Mouse (Mus musculus) liver, embryonic 13.5 days (tissue): Measurements from ENCODE around the gene Celsr1. TPM values are rescaled to one million over a fixed set of nuclear protein-coding genes. Genes with fewer than 3 reads are reported as not detected.

Source experiments
- ATAC-seq: fragments of 200-750 bp; cut with Nextera tagmentation; 2 replicates; pipeline ENCODE4 v1.8.0; 2017; ENCODE audit warnings: low read depth, mild to moderate bottlenecking, moderate number of reproducible peaks, moderate library complexity
- DNase-seq: peaks from one replicate; pipeline ENCODE4 v3.0.0; 2022
- H3K27ac ChIP-seq: fragments of 300-500 bp; sonication (generic); 2 replicates; pipeline ENCODE4 v1.5.1; 2015; ENCODE audit warnings: moderate library complexity, mild to moderate bottlenecking, inconsistent platforms
- H3K27me3 ChIP-seq: fragments of 300-500 bp; sonication (generic); 2 replicates; pipeline ENCODE4 v1.6.1; 2015; ENCODE audit warnings: mild to moderate bottlenecking, inconsistent platforms
- H3K36me3 ChIP-seq: fragments of 300-500 bp; sonication (generic); 2 replicates; pipeline ENCODE4 v1.6.1; 2015; ENCODE audit warnings: mild to moderate bottlenecking, inconsistent platforms
- H3K4me1 ChIP-seq: fragments of 300-500 bp; sonication (generic); replicated peaks from 2 replicates; pipeline ENCODE4 v1.6.1; 2015; ENCODE audit warnings: inconsistent platforms
- H3K4me2 ChIP-seq: fragments of 300-500 bp; sonication (generic); 2 replicates; pipeline ENCODE4 v1.6.1; 2015; ENCODE audit warnings: inconsistent platforms, mild to moderate bottlenecking, moderate library complexity
- H3K4me3 ChIP-seq: fragments of 300-500 bp; sonication (generic); replicated peaks from 2 replicates; pipeline ENCODE4 v1.5.1; 2015; ENCODE audit warnings: mild to moderate bottlenecking, inconsistent platforms
- H3K9ac ChIP-seq: fragments of 300-500 bp; sonication (generic); 2 replicates; pipeline ENCODE4 v1.6.1; 2015; ENCODE audit warnings: mild to moderate bottlenecking, inconsistent platforms
- H3K9me3 ChIP-seq: fragments of 300-500 bp; sonication (generic); replicated peaks from 2 replicates; pipeline ENCODE4 v1.6.1; 2016; ENCODE audit warnings: inconsistent platforms
- WGBS: fragments of 180-500 bp; shearing (Covaris S2); methylation state at CpG from one replicate; pipeline ENCODE4 v1.1.7; 2015; ENCODE audit not compliant: insufficient replicate concordance; 5-methylcytosine and 5-hydroxymethylcytosine counted together
- polyA plus RNA-seq: library from polyadenylated mRNA; unstranded; fragments of >200 nt; fragmentation: Nextera tagmentation; extraction: Ambion mirVana; gene quantifications from 2 replicates; pipeline ENCODE4 v1.2.1, GENCODE M21; 2015

Gene Celsr1
- polyA plus RNA-seq, 1 experiment from 2014 or later: 0.20 TPM

DNA sequence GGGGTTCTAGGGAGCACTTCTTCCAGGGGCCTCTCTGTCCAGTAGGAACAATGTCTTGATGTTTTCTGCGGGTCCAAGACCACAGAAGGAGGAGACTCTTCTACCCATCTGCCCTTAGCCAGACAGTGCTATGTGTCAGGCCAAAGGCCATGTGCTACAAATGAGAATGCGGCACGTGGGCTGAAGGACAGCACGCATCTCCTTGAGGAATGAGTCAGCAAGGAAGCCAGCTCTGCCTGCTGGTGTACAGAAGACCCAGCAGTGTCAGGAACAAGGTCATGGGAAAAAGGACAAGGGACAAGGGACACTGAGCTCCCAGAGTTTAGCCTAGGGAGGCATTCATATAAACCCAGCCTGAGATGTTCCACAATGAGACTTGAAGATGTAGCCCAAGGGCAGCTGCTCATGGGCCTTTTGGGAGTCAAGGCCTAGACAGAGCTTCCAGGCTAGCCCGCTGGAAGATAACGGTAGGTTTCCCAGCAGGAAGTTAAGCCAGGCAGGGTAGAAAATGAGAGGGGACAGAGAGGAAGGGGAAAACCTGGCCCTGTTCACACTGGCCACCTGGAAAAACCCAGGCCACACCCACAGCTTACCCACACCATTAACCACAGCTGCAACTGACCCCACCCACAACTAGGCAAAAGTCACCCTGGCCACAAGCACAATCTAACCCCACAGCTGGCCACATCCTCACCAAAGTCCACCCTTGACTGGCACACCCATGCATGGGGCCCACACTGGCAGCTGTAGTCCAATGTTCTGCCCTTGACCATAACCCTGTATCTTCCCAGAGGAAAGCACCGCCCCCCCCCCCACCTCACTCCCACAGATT is 124.7 kb downstream of the Celsr1 start:
- H3K4me1 ChIP-seq: peaks cover 3% of the 10 kb centered on the region; the same call in 1 of the 2 replicates
- ATAC-seq (no peak), DNase-seq (no peak)
- H3K9ac ChIP-seq: no peak overlapping the region
- no peaks in the 10 kb centered on the region for H3K36me3 ChIP-seq
- no peak overlapping the region for H3K27ac ChIP-seq
- no peak overlapping the region for H3K4me2 ChIP-seq
- H3K9me3 ChIP-seq: no peaks in the 10 kb centered on the region
- 64% methylated on average over 7 of the region's 7 CpGs for WGBS
- no peak overlapping the region for H3K4me3 ChIP-seq
- H3K27me3 ChIP-seq: peaks cover 5% of the 10 kb centered on the region; the same call in 1 of the 2 replicates

DNA sequence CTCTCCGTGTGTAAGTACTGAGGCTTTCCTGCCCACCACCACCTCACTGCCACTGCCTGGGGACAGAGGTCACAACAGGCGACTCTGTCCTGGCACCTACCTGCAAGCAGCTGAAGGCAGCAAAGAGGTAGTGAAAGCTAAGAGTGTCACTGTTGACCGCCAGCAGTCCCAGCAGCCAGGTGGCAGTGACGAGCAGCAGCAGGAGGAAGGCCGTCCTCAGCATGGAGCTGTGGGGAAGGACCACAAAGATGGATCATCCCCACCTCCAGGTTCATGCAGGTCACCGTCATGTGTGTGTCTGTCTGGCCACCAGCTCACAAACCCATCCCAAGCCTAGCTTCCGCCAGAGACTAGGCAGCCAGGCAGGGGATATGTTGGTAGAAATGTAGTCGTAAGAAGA is 129.8 kb downstream of the Celsr1 start:
- no peaks in the 10 kb centered on the region for H3K36me3 ChIP-seq
- H3K4me1 ChIP-seq: no peaks in the 10 kb centered on the region
- H3K9ac ChIP-seq: no peak overlapping the region
- no peak overlapping the region for H3K4me3 ChIP-seq
- no peaks in the 10 kb centered on the region for H3K27me3 ChIP-seq
- H3K9me3 ChIP-seq: no peaks in the 10 kb centered on the region
- ATAC-seq: no peak
- no peak overlapping the region for H3K4me2 ChIP-seq
- no peak for DNase-seq
- 45% methylated on average over 8 of the region's 8 CpGs for WGBS
- no peak overlapping the region for H3K27ac ChIP-seq

DNA sequence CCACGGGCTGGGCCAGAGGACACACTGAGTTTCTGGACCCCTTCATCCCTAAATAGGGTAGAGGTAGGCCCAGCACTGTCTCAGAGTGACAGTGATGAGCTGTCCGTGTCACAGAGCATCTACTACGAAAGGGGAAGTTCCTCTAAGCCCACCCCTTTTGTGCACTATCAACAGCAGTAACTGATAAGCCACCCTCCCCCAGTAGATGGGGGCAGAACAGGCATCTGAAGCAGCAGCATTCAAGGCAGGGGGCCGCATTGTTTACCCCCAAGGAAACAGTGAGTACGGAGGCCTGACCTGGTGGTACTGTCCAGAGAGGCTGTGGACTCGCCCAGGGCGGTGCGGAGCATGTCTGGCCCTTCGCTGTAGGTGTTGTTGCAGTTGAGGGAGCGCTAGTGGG is 131.1 kb downstream of the Celsr1 start:
- ATAC-seq: no peak
- Histone ChIP-seq H3K9ac (no peak overlapping the region), H3K36me3 (peaks cover 12% of the 10 kb centered on the region), H3K27me3 (no peaks in the 10 kb centered on the region), H3K4me3 (no peak overlapping the region), H3K4me1 (no peaks in the 10 kb centered on the region), H3K4me2 (no peak overlapping the region), H3K9me3 (no peaks in the 10 kb centered on the region), H3K27ac (no peak overlapping the region)
- 41% methylated on average over 10 of the region's 10 CpGs for WGBS
- DNase-seq: no peak

DNA sequence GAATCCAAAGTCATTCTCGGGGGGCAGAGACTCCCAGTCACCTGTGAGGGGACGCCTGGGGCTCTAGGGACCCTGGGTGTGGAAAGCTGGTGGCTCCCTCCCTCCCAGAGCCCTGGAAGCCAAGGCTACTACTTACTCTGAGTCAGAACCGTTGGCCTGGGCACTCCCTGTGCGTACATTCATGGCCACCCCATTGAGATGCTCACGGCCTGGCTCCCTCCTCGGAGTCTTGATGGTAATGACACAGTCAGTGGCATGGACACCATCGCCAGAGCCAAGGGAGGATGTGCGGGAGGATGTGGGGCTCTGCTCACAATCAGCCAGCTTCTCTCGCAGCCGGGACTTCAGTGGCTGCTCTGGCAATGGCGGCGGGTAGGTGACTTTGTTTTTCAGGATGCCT is 132.8 kb downstream of the Celsr1 start:
- 68% methylated on average over 12 of the region's 12 CpGs for WGBS
- Histone ChIP-seq H3K9me3 (no peaks in the 10 kb centered on the region), H3K27ac (no peak overlapping the region), H3K4me1 (no peaks in the 10 kb centered on the region), H3K27me3 (no peaks in the 10 kb centered on the region), H3K9ac (no peak overlapping the region), H3K4me3 (no peak overlapping the region), H3K36me3 (peaks cover 27% of the 10 kb centered on the region), H3K4me2 (no peak overlapping the region)
- DNase-seq (no peak), ATAC-seq (no peak)

DNA sequence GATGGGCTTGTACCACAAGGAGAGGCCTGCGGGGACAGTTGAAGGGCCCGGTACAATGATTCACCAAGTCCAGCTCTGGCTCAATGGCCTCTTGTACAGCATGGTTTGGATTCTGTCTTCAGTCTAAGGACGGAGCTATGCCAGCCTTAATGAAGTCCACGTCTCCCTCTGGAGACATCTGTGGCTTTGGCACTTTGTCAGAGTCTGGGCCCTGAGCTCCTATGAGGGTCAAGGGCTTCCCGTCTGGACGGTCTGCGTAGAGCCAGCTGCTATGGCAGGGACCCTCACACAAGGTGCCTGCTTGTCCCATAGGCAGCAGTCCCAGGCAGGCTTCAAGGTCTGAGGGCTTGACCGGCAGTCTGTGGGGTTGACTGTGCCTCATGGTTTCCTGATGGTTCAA is 133.3 kb downstream of the Celsr1 start:
- H3K4me1 ChIP-seq: no peaks in the 10 kb centered on the region
- 83% methylated on average over 8 of the region's 8 CpGs for WGBS
- no peak overlapping the region for H3K27ac ChIP-seq
- no peaks in the 10 kb centered on the region for H3K9me3 ChIP-seq
- no peaks in the 10 kb centered on the region for H3K27me3 ChIP-seq
- H3K4me3 ChIP-seq: no peak overlapping the region
- no peak for ATAC-seq
- no peak overlapping the region for H3K4me2 ChIP-seq
- H3K9ac ChIP-seq: no peak overlapping the region
- peaks cover 32% of the 10 kb centered on the region for H3K36me3 ChIP-seq
- no peak for DNase-seq

DNA sequence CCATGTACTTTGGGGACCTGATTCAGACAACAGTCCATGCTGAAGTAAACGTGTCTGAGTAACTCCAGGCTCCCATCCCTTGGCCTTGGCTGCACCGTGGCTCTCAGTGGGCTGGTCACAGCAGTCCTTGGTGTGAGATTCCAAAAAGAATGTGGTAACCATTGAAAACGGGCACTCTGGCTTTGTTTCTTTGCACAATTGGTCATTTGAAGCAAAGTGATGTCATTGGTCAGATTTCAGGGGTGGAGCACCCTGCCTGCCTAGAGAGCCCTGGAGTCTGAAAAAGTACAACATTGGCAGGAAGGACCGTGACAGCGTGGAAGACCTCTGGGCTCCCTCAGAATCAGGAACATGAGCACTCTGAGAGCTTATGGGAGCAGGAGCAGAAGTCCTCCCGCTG is 134.2 kb downstream of the Celsr1 start:
- Histone ChIP-seq H3K9ac (no peak overlapping the region), H3K9me3 (no peaks in the 10 kb centered on the region), H3K4me1 (no peaks in the 10 kb centered on the region), H3K27me3 (no peaks in the 10 kb centered on the region), H3K4me2 (no peak overlapping the region), H3K4me3 (no peak overlapping the region), H3K27ac (no peak overlapping the region), H3K36me3 (peaks cover 41% of the 10 kb centered on the region)
- no peak for ATAC-seq
- no peak for DNase-seq
- 74% methylated on average over 6 of the region's 6 CpGs for WGBS

DNA sequence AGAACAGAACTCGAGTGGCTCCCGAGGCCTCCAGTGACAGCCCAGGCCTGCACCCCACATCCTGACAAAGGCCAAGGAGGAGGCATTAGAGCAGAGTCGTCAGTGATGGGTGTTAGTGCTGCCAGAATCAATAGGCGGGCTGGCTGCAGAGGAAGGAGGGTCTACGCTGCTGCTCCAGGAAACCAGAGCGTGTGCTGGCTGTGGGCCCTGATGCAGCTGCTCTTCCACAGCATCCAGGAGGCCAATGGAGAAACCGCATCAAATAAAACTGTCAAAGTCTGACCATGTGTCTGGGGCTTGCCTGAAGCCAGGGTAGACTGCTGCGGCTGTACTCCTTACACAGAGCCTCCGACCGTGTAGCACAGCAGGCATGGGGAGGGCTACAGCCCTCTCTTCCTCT is 136.5 kb downstream of the Celsr1 start:
- 80% methylated on average over 10 of the region's 10 CpGs for WGBS
- H3K27me3 ChIP-seq: no peaks in the 10 kb centered on the region
- H3K9me3 ChIP-seq: no peaks in the 10 kb centered on the region
- H3K4me3 ChIP-seq: no peak overlapping the region
- no peak overlapping the region for H3K4me2 ChIP-seq
- no peaks in the 10 kb centered on the region for H3K4me1 ChIP-seq
- ATAC-seq (no peak), DNase-seq (no peak)
- H3K9ac ChIP-seq: no peak overlapping the region
- H3K36me3 ChIP-seq: peaks cover 64% of the 10 kb centered on the region
- no peak overlapping the region for H3K27ac ChIP-seq

DNA sequence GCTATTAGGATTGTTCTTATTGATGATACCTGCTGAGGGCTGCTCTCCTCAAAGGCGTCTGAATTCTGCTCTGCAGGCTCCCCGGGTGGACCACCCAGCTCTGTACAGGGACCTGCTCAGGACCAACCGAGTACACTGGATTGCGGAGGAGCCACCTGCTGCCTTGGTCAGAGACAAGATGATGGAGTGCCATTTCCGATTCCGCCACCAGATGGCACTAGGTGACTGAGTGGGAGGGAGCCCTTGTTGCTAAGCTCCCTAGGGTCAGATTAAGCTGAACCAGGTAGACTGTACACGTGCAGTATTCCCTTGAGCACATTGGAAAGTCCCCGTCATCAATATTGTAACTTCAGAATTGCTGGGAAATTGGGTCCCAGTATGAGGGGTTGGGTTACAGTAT is 137.3 kb downstream of the Celsr1 start:
- Histone ChIP-seq H3K4me1 (no peaks in the 10 kb centered on the region), H3K36me3 (peaks cover 72% of the 10 kb centered on the region), H3K27ac (no peak overlapping the region), H3K9me3 (no peaks in the 10 kb centered on the region), H3K27me3 (no peaks in the 10 kb centered on the region), H3K4me2 (no peak overlapping the region), H3K4me3 (no peak overlapping the region), H3K9ac (no peak overlapping the region)
- 20% methylated on average over 8 of the region's 8 CpGs for WGBS
- peak; percentile 44 for DNase-seq
- no peak for ATAC-seq

DNA sequence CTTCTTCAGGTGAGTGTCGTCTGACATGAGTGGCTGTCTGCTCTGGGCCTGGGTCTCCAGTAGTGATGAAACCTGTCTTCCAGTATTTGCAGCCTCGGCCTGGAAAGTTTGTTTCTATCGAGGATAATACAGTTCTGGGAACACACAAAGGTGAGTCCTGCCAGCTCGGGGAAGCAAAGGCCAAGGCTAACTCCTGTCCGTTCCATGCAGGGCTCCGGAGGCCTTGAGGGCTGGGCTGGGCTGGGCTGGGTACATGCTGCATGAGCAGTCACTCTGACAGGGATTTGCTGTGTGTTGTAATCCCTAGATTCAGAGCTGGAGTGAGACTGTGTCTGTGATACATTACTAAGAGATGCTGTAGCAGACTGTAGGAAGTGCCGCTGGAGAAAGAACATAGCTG is 139.7 kb downstream of the Celsr1 start:
- Histone ChIP-seq H3K4me1 (0 out of 2 replicates have a peak, but pooled peaks cover 2% of the 10 kb centered on the region), H3K9me3 (no peaks in the 10 kb centered on the region), H3K4me2 (no peak overlapping the region), H3K27ac (no peak overlapping the region), H3K27me3 (no peaks in the 10 kb centered on the region), H3K36me3 (peaks cover 88% of the 10 kb centered on the region), H3K9ac (no peak overlapping the region), H3K4me3 (no peak overlapping the region)
- ATAC-seq (no peak), DNase-seq (no peak)
- 72% methylated on average over 7 of the region's 7 CpGs for WGBS

DNA sequence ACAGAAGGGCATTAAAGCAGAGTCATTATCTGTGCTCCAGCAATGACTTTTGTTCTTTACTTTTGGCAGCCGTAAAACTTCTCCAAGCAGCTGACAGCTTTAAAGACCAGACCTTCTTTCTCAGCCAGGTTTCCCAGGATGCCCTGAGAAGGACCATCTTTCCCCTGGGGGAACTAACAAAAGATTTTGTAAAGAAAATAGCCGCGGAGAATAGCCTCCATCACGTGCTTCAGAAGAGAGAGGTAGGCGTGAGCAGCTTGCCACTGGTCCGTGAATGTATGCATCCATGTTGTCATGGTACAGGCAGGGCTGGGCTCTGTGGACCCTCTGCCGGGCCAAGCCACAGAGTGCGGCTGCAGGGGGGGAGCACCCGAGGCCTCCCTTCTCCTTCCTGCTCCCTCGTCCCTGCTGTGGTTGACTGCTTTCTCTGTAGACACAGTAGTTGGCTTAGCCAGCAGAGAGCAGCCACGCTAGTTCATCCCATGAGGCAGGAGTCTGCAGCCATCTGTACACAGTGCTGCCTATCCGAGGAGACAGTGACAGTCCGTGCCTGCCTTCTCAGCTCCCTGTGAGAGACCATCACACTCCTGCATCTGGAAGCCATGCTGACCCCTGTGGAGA is 141.0 kb downstream of the Celsr1 start:
- WGBS: 78% methylated on average over 13 of the region's 13 CpGs
- Histone ChIP-seq H3K4me1 (0 out of 2 replicates have a peak, but pooled peaks cover 2% of the 10 kb centered on the region), H3K36me3 (peaks cover 85% of the 10 kb centered on the region)

DNA sequence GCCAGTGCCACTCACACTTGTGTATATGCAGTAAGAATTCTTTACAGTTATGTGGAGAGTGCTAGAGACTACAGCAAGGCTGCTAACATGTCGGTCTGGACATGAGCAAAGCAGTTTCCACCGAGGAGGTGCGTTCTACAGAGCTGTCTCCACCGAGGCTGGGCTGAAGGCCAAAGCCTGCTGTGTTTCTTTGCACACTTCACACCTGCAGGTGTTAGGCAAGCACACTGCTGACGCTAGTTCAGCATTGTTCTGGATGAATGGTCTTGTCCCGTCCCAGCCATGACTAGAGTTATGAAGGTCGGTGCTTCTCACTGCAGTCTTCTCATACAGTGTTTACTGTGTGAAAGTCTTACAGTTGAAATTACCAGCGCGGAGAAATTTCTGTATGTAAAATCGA is 141.6 kb downstream of the Celsr1 start:
- H3K36me3 ChIP-seq: peaks cover 79% of the 10 kb centered on the region
- no peak overlapping the region for H3K27ac ChIP-seq
- WGBS: 79% methylated on average over 10 of the region's 10 CpGs
- ATAC-seq (no peak), DNase-seq (no peak)
- no peak overlapping the region for H3K4me2 ChIP-seq
- no peak overlapping the region for H3K9ac ChIP-seq
- no peak overlapping the region for H3K4me3 ChIP-seq
- H3K9me3 ChIP-seq: no peaks in the 10 kb centered on the region
- H3K27me3 ChIP-seq: no peaks in the 10 kb centered on the region
- 0 out of 2 replicates have a peak, but pooled peaks cover 2% of the 10 kb centered on the region for H3K4me1 ChIP-seq

More for the DNA sequence above, 141.0 kb downstream of the Celsr1 start:
- Histone ChIP-seq H3K9ac (no peak overlapping the region), H3K27me3 (no peaks in the 10 kb centered on the region), H3K27ac (no peak overlapping the region), H3K4me3 (no peak overlapping the region), H3K4me2 (no peak overlapping the region), H3K9me3 (no peaks in the 10 kb centered on the region)
- ATAC-seq: no peak
- no peak for DNase-seq

DNA sequence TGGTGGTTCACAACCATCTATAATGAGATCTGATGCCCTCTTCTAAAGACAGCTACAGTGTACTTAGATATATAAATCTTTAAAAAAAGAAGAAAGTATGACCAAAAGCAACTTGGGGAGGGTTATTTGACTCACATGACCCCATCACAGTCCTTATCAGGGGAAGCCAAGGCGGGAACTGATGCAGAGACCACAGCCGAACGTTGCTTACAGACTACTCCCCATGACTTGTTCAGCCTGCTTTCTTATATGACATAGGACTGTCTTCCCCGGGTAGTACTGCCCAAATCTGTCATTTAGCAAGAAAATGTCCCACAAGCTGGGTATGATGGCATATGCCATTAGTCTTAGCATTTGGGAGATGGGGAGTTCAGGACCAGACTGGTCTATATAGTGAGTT is 144.3 kb downstream of the Celsr1 start:
- 24% methylated on average over 4 of the region's 4 CpGs for WGBS

More for the DNA sequence above, 144.3 kb downstream of the Celsr1 start:
- H3K9ac ChIP-seq: no peak overlapping the region
- H3K9me3 ChIP-seq: no peaks in the 10 kb centered on the region
- no peaks in the 10 kb centered on the region for H3K27me3 ChIP-seq
- ATAC-seq (no peak), DNase-seq (no peak)
- peaks cover 79% of the 10 kb centered on the region for H3K36me3 ChIP-seq
- H3K4me1 ChIP-seq: 0 out of 2 replicates have a peak, but pooled peaks cover 2% of the 10 kb centered on the region
- no peak overlapping the region for H3K4me2 ChIP-seq
- H3K27ac ChIP-seq: no peak overlapping the region
- no peak overlapping the region for H3K4me3 ChIP-seq
